Mouse (Mus musculus) left cerebral cortex, adult 11 months (tissue): ENCODE measurements at regions not wholly inside any gene's neighbourhood (a gene's known extent, or its start where the extent isn't known, plus 50 kb on each side); places are given as distances from the start of the nearest gene placed in this dataset.

ENCODE experiments used
- DNase-seq: peaks from one replicate; pipeline ENCODE4 v3.0.0; 2022; ENCODE audit warnings: low spot score

DNA sequence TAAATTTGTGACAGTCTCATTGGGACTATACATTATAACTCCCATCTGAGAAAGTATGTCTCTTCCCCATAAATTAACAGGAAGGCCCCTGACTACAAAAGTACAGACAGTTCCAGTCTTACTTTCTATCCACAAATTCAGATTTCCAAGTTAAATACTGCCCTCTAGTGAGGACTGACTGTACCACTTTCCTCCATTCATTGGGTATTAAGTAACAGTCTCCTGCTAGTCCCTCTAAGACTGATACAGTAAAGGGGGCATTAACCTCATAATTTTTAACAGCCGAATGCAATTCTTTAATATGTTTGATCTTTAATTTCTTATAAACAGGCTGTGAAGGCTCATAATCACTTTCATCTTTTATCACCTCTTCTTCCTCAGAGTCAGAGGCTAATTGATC, 131.0 kb upstream of the Adcyap1 start:
- peak; percentile 31 for DNase-seq

DNA sequence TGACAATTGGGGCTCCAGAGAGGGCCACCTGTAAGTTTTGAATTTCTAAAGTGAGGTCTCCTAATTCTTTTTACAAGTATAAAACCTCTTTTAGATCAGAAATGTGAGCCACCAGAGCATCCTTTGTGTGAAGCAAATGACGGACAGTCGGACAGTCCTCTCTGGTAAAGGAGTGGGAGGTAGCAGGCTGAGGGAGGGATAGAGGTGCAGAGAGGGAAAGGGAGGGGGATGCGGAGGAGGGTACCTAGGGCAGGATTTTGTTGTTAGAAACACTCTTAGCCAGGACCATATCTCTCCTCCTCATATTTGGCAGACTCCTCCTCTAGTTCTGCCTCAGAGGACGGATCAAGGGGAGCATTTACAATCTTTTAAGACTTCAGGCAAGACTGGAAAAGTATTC, 130.3 kb upstream of the Adcyap1 start:
- DNase-seq = peak; percentile 0

DNA sequence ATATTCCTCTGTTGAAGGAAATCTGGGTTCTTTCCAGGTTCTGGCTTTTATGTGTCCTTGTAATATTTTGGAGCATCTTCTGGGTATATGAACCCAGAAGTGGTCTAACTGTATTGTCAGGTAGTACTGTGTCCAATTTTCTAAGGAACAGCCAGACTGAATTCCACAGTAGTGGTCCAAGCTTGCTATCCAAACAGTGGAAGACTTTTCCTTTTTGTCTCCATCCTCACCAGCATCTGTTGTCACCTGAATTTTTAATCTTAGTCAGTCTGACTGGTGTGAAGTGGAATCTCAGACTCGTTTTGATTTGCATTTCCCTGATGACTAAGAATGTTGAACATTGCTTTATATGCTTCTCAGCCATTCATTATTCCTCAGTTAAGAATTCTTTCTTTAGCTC, 114.8 kb upstream of the Adcyap1 start:
- DNase-seq = no peak

DNA sequence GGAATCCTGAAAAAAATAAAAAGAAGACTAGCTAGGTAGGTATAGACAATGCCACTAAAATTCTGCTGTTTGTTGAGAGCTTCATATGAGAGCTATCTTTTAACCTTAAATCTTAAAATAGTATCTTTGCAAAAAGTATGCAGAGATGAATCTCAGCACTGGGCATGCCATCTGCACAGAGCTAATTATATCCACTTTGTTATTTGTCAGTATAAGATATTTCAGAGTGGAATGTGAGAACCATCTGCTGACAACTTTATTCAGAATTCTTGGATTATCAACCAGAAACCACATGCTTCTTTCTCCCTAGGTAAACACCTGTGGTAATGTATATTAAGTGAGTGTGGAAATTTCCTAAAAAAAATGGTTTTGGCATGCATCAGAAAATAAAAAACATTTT, 94.3 kb upstream of the Adcyap1 start:
- peak; percentile 51 for DNase-seq

DNA sequence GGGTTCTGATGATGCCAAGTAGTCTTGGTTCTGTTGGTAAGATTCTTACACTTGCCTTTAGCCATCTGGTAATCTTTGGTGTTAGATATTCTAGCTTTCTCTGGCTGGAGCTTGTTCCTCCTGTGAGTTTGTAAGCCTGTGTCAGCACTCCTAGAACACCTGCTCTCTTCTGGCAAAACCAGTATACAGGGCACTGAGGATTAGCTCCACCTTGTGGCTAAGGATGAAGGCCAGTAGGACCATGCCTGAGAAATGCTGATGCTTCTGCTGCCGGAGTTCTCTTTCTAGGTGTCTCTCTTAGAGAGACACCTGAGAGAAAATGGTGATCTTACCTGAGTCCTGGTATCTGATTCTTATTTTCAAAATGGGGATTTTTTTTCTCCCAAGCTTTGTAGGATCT, 58.8 kb upstream of the Adcyap1 start:
- DNase-seq = peak; percentile 7

DNA sequence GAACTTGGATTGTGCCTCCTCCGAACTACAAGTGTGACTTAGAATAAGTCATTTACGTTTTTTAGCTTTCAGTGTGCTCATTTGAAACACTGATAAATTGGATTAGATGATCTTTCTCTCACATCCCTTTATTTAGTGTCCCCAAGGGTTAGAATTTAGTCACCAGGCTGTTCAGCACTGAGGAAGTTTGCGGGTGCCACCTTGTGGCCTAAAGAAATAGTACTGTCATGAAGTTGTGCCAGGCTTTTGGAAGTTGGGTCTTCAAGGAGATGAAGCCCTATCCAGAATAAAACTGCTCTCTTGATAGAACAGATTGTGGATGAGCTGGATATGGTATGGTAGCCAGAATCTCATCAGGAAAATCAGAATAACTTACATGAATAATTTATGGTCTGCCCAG, 57.7 kb upstream of the Adcyap1 start:
- DNase-seq = peak; percentile 52
